Mouse (Mus musculus) E14TG2a.4 (cell line): Measurements from ENCODE around the gene Zfp383.

Experiments used
- CTCF ChIP-seq: conservative IDR thresholded peaks from 2 replicates; pipeline ENCODE4 v1.5.1; 2014; ENCODE audit warnings: low read length
- NANOG ChIP-seq: IDR thresholded peaks from 2 replicates; pipeline ENCODE4 v1.6.1; 2014; ENCODE audit warnings: borderline replicate concordance, low read length, mixed read lengths
- POU5F1 ChIP-seq: IDR thresholded peaks from 2 replicates; pipeline ENCODE4 v1.6.1; 2014; ENCODE audit warnings: low read length, borderline replicate concordance

GRCm38 (mm10) chr7:29942740-29943139 is 34.7 kb downstream of the Zfp383 start:
- no peak for TF ChIP-seq CTCF
- TF ChIP-seq POU5F1: no peak
- peak; percentile 81; the same call in 1 of the 2 replicates for TF ChIP-seq NANOG
